Mouse (Mus musculus): ENCODE results near the gene Arap1. TPM values are rescaled to one million over a fixed set of nuclear protein-coding genes. Genes with fewer than 3 reads are reported as not detected.
A peak's percentile ranks its signal among the peaks of the same experiment; 100 is the strongest.

Gene Arap1
- polyA plus RNA-seq, 1 experiment from 2014 or later, result 88.7 TPM

DNA sequence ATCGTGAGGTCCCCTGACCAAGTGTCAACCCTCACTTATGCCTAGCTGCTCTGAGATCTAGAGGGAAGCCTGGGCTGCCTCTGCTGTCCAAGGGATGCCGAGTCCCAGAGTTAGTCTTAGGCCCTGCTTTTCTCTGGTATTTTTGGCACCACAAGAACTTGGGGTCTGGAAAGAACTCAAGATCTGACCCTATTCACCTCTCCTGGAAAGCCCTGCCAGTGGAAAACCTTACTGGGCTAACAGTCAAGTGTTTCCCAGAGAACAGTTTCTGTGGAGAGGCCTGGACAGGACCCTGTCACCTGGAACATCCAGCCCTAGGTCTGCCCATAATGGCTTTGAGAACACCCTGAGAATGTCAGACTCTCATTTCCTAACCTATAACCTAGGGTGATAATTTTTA lies 876 bp upstream of the Arap1 start:
- Histone ChIP-seq H3K4me3 (replicated peaks) (no peak overlapping the region), H3K36me3 (peaks cover 5% of the 10 kb centered on the region; the same call in 1 of the 2 replicates), H3K9me3 (no peaks in the 10 kb centered on the region), H3K27ac (no peak overlapping the region), H3K4me1 (peaks cover 27% of the 10 kb centered on the region), H3K27me3 (replicated peaks) (no peaks in the 10 kb centered on the region), H3K4me2 (no peak overlapping the region; the same call in 1 of the 2 replicates), H3K9ac (no peak overlapping the region)
- ATAC-seq (ENCODE audit: insufficient read depth, low FRiP score, low read depth), result no peak
- 72% methylated on average over 2 of the region's 2 CpGs for WGBS

GRCm38 (mm10) chr7:101348312-101348711 lies 445 bp downstream of the Arap1 start:
- ATAC-seq (ENCODE audit: insufficient read depth, low FRiP score, low read depth), result no peak
- Histone ChIP-seq H3K4me3 (replicated peaks) (peak overlapping the region; percentile 61), H3K4me2 (peak overlapping the region; percentile 99), H3K36me3 (peaks cover 5% of the 10 kb centered on the region; the same call in 1 of the 2 replicates), H3K9me3 (no peaks in the 10 kb centered on the region), H3K27me3 (replicated peaks) (no peaks in the 10 kb centered on the region), H3K4me1 (peaks cover 27% of the 10 kb centered on the region), H3K9ac (peak overlapping the region; percentile 39; the same call in 1 of the 2 replicates), H3K27ac (0 out of 2 replicates have a peak overlapping the region, but pooled peaks have one; percentile 21)
- 4% methylated on average over 13 of the region's 13 CpGs for WGBS

- Histone ChIP-seq H3K27me3 (replicated peaks) (no peaks in the 10 kb centered on the region), H3K4me2 (no peak overlapping the region), H3K4me1 (peaks cover 29% of the 10 kb centered on the region), H3K4me3 (replicated peaks) (no peak overlapping the region), H3K36me3 (peaks cover under 1% of the 10 kb centered on the region; the same call in 1 of the 2 replicates), H3K9ac (no peak overlapping the region), H3K27ac (no peak overlapping the region), H3K9me3 (no peaks in the 10 kb centered on the region)
- WGBS, result 35% methylated on average over 2 of the region's 2 CpGs
- ATAC-seq (ENCODE audit: insufficient read depth, low FRiP score, low read depth), result 0 out of 2 replicates have a peak, but pooled peaks have one; percentile 6
These were observed 2.0 kb downstream of the Arap1 start for GRCm38 (mm10) chr7:101349861-101350260.

GRCm38 (mm10) chr7:101352404-101352803 lies 4.5 kb downstream of the Arap1 start:
- Histone ChIP-seq H3K4me3 (replicated peaks) (no peak overlapping the region), H3K27ac (no peak overlapping the region), H3K27me3 (replicated peaks) (no peaks in the 10 kb centered on the region), H3K4me1 (peaks cover 26% of the 10 kb centered on the region), H3K4me2 (no peak overlapping the region), H3K36me3 (no peaks in the 10 kb centered on the region), H3K9ac (no peak overlapping the region), H3K9me3 (no peaks in the 10 kb centered on the region)
- WGBS, result 85% methylated on average over 4 of the region's 4 CpGs
- no peak for ATAC-seq (ENCODE audit: insufficient read depth, low FRiP score, low read depth)

DNA sequence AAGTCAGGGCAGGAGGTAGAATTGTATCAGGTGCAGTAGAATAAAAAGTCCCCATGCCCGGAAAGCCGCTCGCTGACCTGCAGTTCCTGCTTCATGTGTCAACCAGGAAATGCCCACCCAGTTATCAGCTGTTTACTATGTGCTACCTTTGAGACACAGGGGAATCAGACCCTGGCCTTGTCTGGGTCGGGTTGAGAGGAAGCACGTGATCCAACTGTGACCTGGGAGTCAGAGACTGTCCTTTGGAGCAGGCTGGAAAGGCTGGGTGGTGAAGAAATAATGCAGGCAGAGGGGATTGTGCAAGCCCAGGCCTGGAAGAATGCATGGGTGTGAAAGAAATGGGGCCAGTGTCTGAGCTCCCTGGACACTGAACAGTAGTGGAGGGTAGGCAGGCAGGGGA lies 6.6 kb downstream of the Arap1 start:
- H3K9me3 ChIP-seq, result no peaks in the 10 kb centered on the region
- no peak overlapping the region for H3K9ac ChIP-seq
- no peaks in the 10 kb centered on the region for H3K36me3 ChIP-seq
- 51% methylated on average over 5 of the region's 5 CpGs for WGBS
- H3K4me2 ChIP-seq, result no peak overlapping the region
- peak; percentile 54 for ATAC-seq (ENCODE audit: insufficient read depth, low FRiP score, low read depth)
- H3K4me3 ChIP-seq (replicated peaks), result no peak overlapping the region
- peak overlapping the region; percentile 36; the same call in 1 of the 2 replicates for H3K27ac ChIP-seq
- no peaks in the 10 kb centered on the region for H3K27me3 ChIP-seq (replicated peaks)
- peaks cover 12% of the 10 kb centered on the region; the same call in 1 of the 2 replicates for H3K4me1 ChIP-seq

- ATAC-seq (ENCODE audit: insufficient read depth, low FRiP score, low read depth), result no peak
- no peaks in the 10 kb centered on the region for H3K36me3 ChIP-seq
- no peak overlapping the region for H3K27ac ChIP-seq
- no peak overlapping the region for H3K9ac ChIP-seq
- peaks cover 12% of the 10 kb centered on the region; the same call in 1 of the 2 replicates for H3K4me1 ChIP-seq
- H3K27me3 ChIP-seq (replicated peaks), result no peaks in the 10 kb centered on the region
- no peaks in the 10 kb centered on the region for H3K9me3 ChIP-seq
- WGBS, result 84% methylated on average over 6 of the region's 6 CpGs
- H3K4me3 ChIP-seq (replicated peaks), result no peak overlapping the region
- H3K4me2 ChIP-seq, result no peak overlapping the region
These were observed 7.8 kb downstream of the Arap1 start for GRCm38 (mm10) chr7:101355551-101356100.

GRCm38 (mm10) chr7:101356868-101357267 lies 9.0 kb downstream of the Arap1 start:
- no peak for ATAC-seq (ENCODE audit: insufficient read depth, low FRiP score, low read depth)
- Histone ChIP-seq H3K4me2 (no peak overlapping the region), H3K9ac (no peak overlapping the region), H3K36me3 (no peaks in the 10 kb centered on the region), H3K27me3 (replicated peaks) (no peaks in the 10 kb centered on the region), H3K9me3 (no peaks in the 10 kb centered on the region), H3K4me3 (replicated peaks) (no peak overlapping the region), H3K4me1 (peaks cover 17% of the 10 kb centered on the region), H3K27ac (no peak overlapping the region)
- 62% methylated on average over 3 of the region's 3 CpGs for WGBS

DNA sequence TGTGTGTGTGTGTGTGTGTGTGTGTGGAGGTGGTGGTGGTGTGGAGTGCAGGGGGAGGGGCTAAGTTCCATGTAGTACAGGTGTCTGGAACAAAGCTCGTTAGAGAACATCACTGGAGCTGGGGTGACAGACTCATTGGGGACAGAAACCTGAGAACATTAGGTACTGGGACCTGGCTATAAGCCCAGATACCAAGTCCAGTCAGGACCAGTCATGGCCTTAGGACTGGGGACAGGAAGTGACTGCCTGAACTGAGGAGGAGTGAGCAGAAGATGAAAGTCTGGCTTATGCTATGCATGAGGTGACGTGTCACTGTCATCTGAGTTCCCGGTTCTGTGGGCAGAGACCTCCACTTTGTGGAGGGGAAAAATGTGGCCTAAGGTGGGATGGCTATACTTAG lies 12.5 kb downstream of the Arap1 start:
- no peak overlapping the region for H3K4me2 ChIP-seq
- no peaks in the 10 kb centered on the region for H3K36me3 ChIP-seq
- no peak overlapping the region for H3K9ac ChIP-seq
- no peak overlapping the region for H3K27ac ChIP-seq
- ATAC-seq (ENCODE audit: insufficient read depth, low FRiP score, low read depth), result no peak
- H3K9me3 ChIP-seq, result no peaks in the 10 kb centered on the region
- H3K27me3 ChIP-seq (replicated peaks), result no peaks in the 10 kb centered on the region
- H3K4me1 ChIP-seq, result peaks cover 15% of the 10 kb centered on the region
- 73% methylated on average over 3 of the region's 3 CpGs for WGBS
- no peak overlapping the region for H3K4me3 ChIP-seq (replicated peaks)

- Histone ChIP-seq H3K9ac (no peak overlapping the region), H3K27ac (no peak overlapping the region), H3K4me3 (replicated peaks) (no peak overlapping the region), H3K36me3 (no peaks in the 10 kb centered on the region), H3K4me2 (no peak overlapping the region), H3K27me3 (replicated peaks) (no peaks in the 10 kb centered on the region), H3K4me1 (peaks cover 15% of the 10 kb centered on the region), H3K9me3 (no peaks in the 10 kb centered on the region)
- no peak for ATAC-seq (ENCODE audit: insufficient read depth, low FRiP score, low read depth)
- WGBS, result 75% methylated on average over 4 of the region's 4 CpGs
These were observed 13.2 kb downstream of the Arap1 start for GRCm38 (mm10) chr7:101361021-101361420.

DNA sequence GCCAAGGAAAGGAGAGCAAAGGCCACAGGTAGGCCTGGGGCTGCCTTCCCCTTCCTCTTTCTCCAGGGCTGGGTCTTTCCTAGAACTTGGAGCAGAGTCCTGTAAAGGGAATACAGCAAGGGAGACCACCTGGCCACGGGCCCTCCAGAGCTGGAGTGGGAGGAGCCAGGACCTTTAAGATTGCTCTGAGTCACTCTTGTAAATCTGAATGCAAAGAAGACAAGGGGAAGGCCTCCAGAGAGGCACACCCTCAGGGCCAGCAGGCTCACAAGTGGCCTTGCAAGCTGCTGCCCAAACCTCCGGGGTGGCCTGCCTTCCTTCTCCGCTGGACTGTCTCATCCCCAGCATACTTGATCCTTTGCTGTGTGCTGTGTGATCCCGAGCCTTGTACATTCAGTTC lies 13.9 kb downstream of the Arap1 start:
- H3K4me1 ChIP-seq, result peaks cover 15% of the 10 kb centered on the region
- H3K4me2 ChIP-seq, result no peak overlapping the region
- H3K9ac ChIP-seq, result no peak overlapping the region
- no peak overlapping the region for H3K4me3 ChIP-seq (replicated peaks)
- ATAC-seq (ENCODE audit: insufficient read depth, low FRiP score, low read depth), result no peak
- H3K36me3 ChIP-seq, result no peaks in the 10 kb centered on the region
- H3K27ac ChIP-seq, result peak overlapping the region; percentile 40
- H3K9me3 ChIP-seq, result no peaks in the 10 kb centered on the region
- WGBS, result 43% methylated on average over 4 of the region's 4 CpGs
- H3K27me3 ChIP-seq (replicated peaks), result no peaks in the 10 kb centered on the region

GRCm38 (mm10) chr7:101362791-101363191 lies 14.9 kb downstream of the Arap1 start:
- Histone ChIP-seq H3K9me3 (no peaks in the 10 kb centered on the region), H3K27ac (no peak overlapping the region), H3K36me3 (no peaks in the 10 kb centered on the region), H3K27me3 (replicated peaks) (no peaks in the 10 kb centered on the region), H3K4me1 (peaks cover 8% of the 10 kb centered on the region; the same call in 1 of the 2 replicates), H3K9ac (no peak overlapping the region), H3K4me2 (no peak overlapping the region), H3K4me3 (replicated peaks) (no peak overlapping the region)
- WGBS, result 60% methylated on average over 5 of the region's 5 CpGs
- no peak for ATAC-seq (ENCODE audit: insufficient read depth, low FRiP score, low read depth)

DNA sequence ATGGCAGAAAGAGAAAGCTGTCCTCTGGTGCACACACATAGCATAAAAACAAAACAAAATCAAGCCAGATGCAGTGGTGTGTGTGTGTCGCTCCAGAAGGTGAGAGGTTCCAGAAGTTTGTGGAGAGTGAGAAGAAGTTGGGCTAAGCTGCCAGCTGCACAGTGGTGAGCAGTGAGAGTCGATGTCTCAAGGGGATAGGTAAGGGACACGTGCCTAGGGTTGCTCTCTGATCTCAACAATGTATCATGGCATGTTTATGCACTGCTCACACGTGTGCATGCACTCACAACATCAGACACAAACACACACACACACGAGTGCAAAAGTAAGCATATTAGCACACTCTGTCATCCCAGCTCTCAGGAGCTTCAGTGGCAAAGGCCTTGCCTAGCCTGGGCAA lies 16.0 kb downstream of the Arap1 start:
- H3K9ac ChIP-seq, result no peak overlapping the region
- H3K4me1 ChIP-seq, result peaks cover 16% of the 10 kb centered on the region; the same call in 1 of the 2 replicates
- no peak overlapping the region for H3K4me3 ChIP-seq (replicated peaks)
- no peaks in the 10 kb centered on the region for H3K27me3 ChIP-seq (replicated peaks)
- 74% methylated on average over 5 of the region's 5 CpGs for WGBS
- no peak overlapping the region for H3K4me2 ChIP-seq
- no peaks in the 10 kb centered on the region for H3K9me3 ChIP-seq
- no peak overlapping the region for H3K27ac ChIP-seq
- ATAC-seq (ENCODE audit: insufficient read depth, low FRiP score, low read depth), result no peak
- no peaks in the 10 kb centered on the region for H3K36me3 ChIP-seq
